Mouse (Mus musculus) heart, adult 2 months (tissue): ENCODE data around the gene Dock2.

ENCODE experiments used
- CTCF ChIP-seq: fragments of 200-600 bp; IDR thresholded peaks from 2 replicates; pipeline ENCODE4 v1.8.1; 2022; ENCODE audit warnings: antibody characterized with exemption, mild to moderate bottlenecking, moderate library complexity
- POLR2A ChIP-seq: fragments of 200-500 bp; IDR thresholded peaks from 2 replicates; pipeline ENCODE4 v1.6.1; 2011; ENCODE audit warnings: mild to moderate bottlenecking, low read depth, low read length, control low read depth; ENCODE audit not compliant: insufficient read depth

GRCm38 (mm10) chr11:34181214-34182117 is 602.2 kb downstream of the Dock2 start:
- TF ChIP-seq CTCF (no peak), POLR2A (no peak)
